In the genomic region with DNA sequence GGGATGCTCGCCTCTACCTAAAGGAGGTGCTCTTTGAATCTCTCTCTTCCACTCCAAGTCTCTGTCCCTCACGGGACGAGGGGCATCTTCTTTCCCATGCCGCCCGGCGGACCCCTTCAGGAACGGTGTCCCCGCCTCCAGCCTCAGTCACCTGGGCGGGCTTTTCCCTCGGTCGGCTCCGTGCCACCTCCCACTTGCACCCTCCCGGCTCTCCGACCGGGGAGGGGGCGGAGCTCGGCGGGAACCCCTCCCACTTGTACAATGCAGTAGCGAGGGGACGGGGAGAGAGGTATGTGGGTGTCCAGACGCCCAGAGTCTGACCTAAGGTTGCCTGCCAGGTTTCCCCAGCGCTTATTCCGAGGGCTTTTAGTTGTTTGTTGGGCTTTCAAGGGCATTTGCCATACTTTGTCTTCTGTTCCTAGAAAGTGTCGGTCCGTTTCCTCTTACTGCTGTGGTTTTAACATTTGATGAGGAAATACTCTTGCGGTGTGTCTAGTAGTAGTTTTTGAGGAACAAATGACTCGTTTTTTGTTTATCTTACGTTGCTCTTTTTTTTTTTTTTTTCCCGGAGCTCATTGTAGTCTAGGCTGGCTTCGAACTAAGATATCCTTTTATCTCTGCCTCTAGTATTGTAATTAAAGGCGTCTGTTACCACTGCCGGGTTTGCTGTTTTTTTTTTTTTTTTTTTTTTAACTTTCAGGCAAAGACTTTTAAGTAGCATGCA, we compare ENCODE assay signal across 7 mouse cellular contexts. TPM values are rescaled to one million over a fixed set of nuclear protein-coding genes. Genes with fewer than 3 reads are reported as not detected.
DNase-seq lines count a peak whose midpoint lies in the region; ATAC-seq and TF ChIP-seq lines count a peak whose summit lies in the region.

No protein-coding gene starts in this region.

- H3K9me3 ChIP-seq in intestine, postnatal 0 days (ENCODE audit: control insufficient read depth), result no peaks in the 10 kb centered on the region
- H3K9me3 ChIP-seq in limb, embryonic 11.5 days (ENCODE audit: control insufficient read depth, low read length), result no peaks in the 10 kb centered on the region
- no peaks in the 10 kb centered on the region for H3K9me3 ChIP-seq in midbrain, embryonic 14.5 days (ENCODE audit: control insufficient read depth, low read length)

- no peaks in the 10 kb centered on the region for H3K36me3 ChIP-seq in intestine, postnatal 0 days (ENCODE audit: control insufficient read depth, insufficient read depth)
- H3K36me3 ChIP-seq in limb, embryonic 11.5 days (ENCODE audit: control insufficient read depth, insufficient read depth, low read length), result no peaks in the 10 kb centered on the region
- H3K36me3 ChIP-seq in midbrain, embryonic 14.5 days (ENCODE audit: control insufficient read depth, insufficient read depth, low read length), result no peaks in the 10 kb centered on the region
- H3K36me3 ChIP-seq in spleen, adult 2 months (ENCODE audit: control insufficient read depth, insufficient read depth, low read length), result no peaks in the 10 kb centered on the region

- peak; percentile 81 for ATAC-seq in intestine, postnatal 0 days
- peak; percentile 85 for ATAC-seq in limb, embryonic 11.5 days (ENCODE audit: insufficient number of reproducible peaks, low FRiP score, low TSS enrichment, low read depth)
- peak; percentile 72 for ATAC-seq in midbrain, embryonic 14.5 days (ENCODE audit: low FRiP score, low TSS enrichment)

- no peak for TF ChIP-seq POLR2A in spleen, adult 2 months (IDR thresholded peaks at IDR 0.05; ENCODE audit: low read depth, low read length)

- H3K9ac ChIP-seq in intestine, postnatal 0 days (ENCODE audit: low read depth, low read length), result peak overlapping the region; percentile 90
- peak overlapping the region; percentile 87 for H3K9ac ChIP-seq in limb, embryonic 11.5 days (ENCODE audit: low read length)
- peak overlapping the region; percentile 71 for H3K9ac ChIP-seq in midbrain, embryonic 14.5 days (replicated peaks; ENCODE audit: low read length)

- H3K4me1 ChIP-seq in intestine, postnatal 0 days (replicated peaks; ENCODE audit: control insufficient read depth, insufficient read depth, low read length), result no peaks in the 10 kb centered on the region
- no peaks in the 10 kb centered on the region for H3K4me1 ChIP-seq in limb, embryonic 11.5 days (ENCODE audit: control insufficient read depth, insufficient read depth, low read length)
- 0 out of 2 replicates have a peak, but pooled peaks cover 3% of the 10 kb centered on the region for H3K4me1 ChIP-seq in midbrain, embryonic 14.5 days (ENCODE audit: control insufficient read depth, insufficient read depth, low read length)
- peaks cover 2% of the 10 kb centered on the region; the same call in 1 of the 2 replicates for H3K4me1 ChIP-seq in spleen, adult 2 months (ENCODE audit: control insufficient read depth, insufficient read depth, insufficient read length)

- WGBS in intestine, postnatal 0 days, result under 1% methylated on average over 29 of the region's 32 CpGs
- 2% methylated on average over 30 of the region's 32 CpGs for WGBS in limb, embryonic 11.5 days
- 3% methylated on average over 32 of the region's 32 CpGs for WGBS in midbrain, embryonic 14.5 days
- WGBS in spleen, adult 2 months, result 0% methylated on average over 31 of the region's 32 CpGs

- peak overlapping the region; percentile 95 for H3K27ac ChIP-seq in intestine, postnatal 0 days (ENCODE audit: low read depth, low read length)
- peak overlapping the region; percentile 87; the same call in 1 of the 2 replicates for H3K27ac ChIP-seq in limb, embryonic 11.5 days (replicated peaks; ENCODE audit: low read depth, low read length)
- H3K27ac ChIP-seq in midbrain, embryonic 14.5 days (replicated peaks; ENCODE audit: low read depth, low read length), result peak overlapping the region; percentile 91
- peak overlapping the region; percentile 87 for H3K27ac ChIP-seq in spleen, adult 2 months (ENCODE audit: insufficient read depth, low read length)

- H3K4me2 ChIP-seq in intestine, postnatal 0 days (replicated peaks; ENCODE audit: low read depth), result peak overlapping the region; percentile 75
- H3K4me2 ChIP-seq in limb, embryonic 11.5 days (ENCODE audit: low read depth, severe bottlenecking), result peak overlapping the region; percentile 61
- H3K4me2 ChIP-seq in midbrain, embryonic 14.5 days (ENCODE audit: low read length), result peak overlapping the region; percentile 91

- DNase-seq in adrenal gland, postnatal 10 days, result peak; percentile 95
- peak; percentile 88 for DNase-seq in embryo, embryonic 9.5 days (ENCODE audit: extremely low spot score)
- peak; percentile 34 for DNase-seq in gonadal fat pad, adult 2 months (ENCODE audit: low read depth)
- peak; percentile 91 for DNase-seq in limb, embryonic 11.5 days (ENCODE audit: low spot score)
- peak; percentile 82 for DNase-seq in midbrain, embryonic 14.5 days
- DNase-seq in spleen, adult 2 months (ENCODE audit: low read depth in 1 of 2, low spot score in 2 of 2), result peak; percentile 75 to 78

- no peaks in the 10 kb centered on the region for H3K27me3 ChIP-seq in intestine, postnatal 0 days (replicated peaks; ENCODE audit: control insufficient read depth, insufficient read depth, low read length)
- no peaks in the 10 kb centered on the region for H3K27me3 ChIP-seq in limb, embryonic 11.5 days (ENCODE audit: control insufficient read depth, insufficient read depth, low read length)
- no peaks in the 10 kb centered on the region for H3K27me3 ChIP-seq in midbrain, embryonic 14.5 days (ENCODE audit: control insufficient read depth, insufficient read depth, low read length)
- no peaks in the 10 kb centered on the region for H3K27me3 ChIP-seq in spleen, adult 2 months (ENCODE audit: control insufficient read depth, insufficient read depth, low read length)

- no peak; the same call in 1 of the 2 replicates for TF ChIP-seq CTCF in intestine, postnatal 0 days (IDR thresholded peaks at IDR 0.05; ENCODE audit: low read depth)
- no peak for TF ChIP-seq CTCF in spleen, adult 2 months (IDR thresholded peaks at IDR 0.05; ENCODE audit: extremely low read depth, insufficient read depth, insufficient read length, insufficient replicate concordance)

- H3K4me3 ChIP-seq in intestine, postnatal 0 days (ENCODE audit: low read depth, low read length), result peak overlapping the region; percentile 98
- H3K4me3 ChIP-seq in limb, embryonic 11.5 days (ENCODE audit: low read depth, low read length), result peak overlapping the region; percentile 85
- peak overlapping the region; percentile 84 for H3K4me3 ChIP-seq in midbrain, embryonic 14.5 days (replicated peaks; ENCODE audit: low read depth, low read length)
- H3K4me3 ChIP-seq in spleen, adult 2 months (ENCODE audit: extremely low read depth, insufficient read depth, insufficient read length), result peak overlapping the region; percentile 87

RNA-seq across cellular contexts. Expression of gene Dcaf1, which starts 0.9 kb away (rescaled TPM):
- 10 to 100 TPM; 23.9 to 29.2 TPM for total RNA-seq in adrenal gland, postnatal 10 days (2021)
- polyA plus RNA-seq in gonadal fat pad, adult 2 months (2012; rRNA removed), result 14.0 and 15.3 TPM in 2 replicates
- 4.8 and 5.2 TPM in 2 replicates for polyA plus RNA-seq in intestine, postnatal 0 days (2015; fragmentation: Nextera tagmentation; extraction: Ambion mirVana)
- polyA plus RNA-seq in limb, embryonic 11.5 days (2014; fragmentation: Nextera tagmentation; extraction: Ambion mirVana), result 32.9 and 33.6 TPM in 2 replicates
- polyA plus RNA-seq in midbrain, embryonic 14.5 days (2014; fragmentation: Nextera tagmentation; extraction: Ambion mirVana), result 17.1 and 22.3 TPM in 2 replicates
- 7.5 and 8.5 TPM in 2 replicates for polyA plus RNA-seq in spleen, adult 2 months (2012; rRNA removed)

RNA-seq across cellular contexts. Expression of gene Rad54l2, which starts 33.5 kb away (rescaled TPM):
- total RNA-seq in adrenal gland, postnatal 10 days (2021), result 10 to 100 TPM; 19.6 to 22.2 TPM
- polyA plus RNA-seq in gonadal fat pad, adult 2 months (2012; rRNA removed), result 23.7 and 24.8 TPM in 2 replicates
- polyA plus RNA-seq in intestine, postnatal 0 days (2015; fragmentation: Nextera tagmentation; extraction: Ambion mirVana), result 1.9 and 3.0 TPM in 2 replicates
- 7.5 and 7.7 TPM in 2 replicates for polyA plus RNA-seq in limb, embryonic 11.5 days (2014; fragmentation: Nextera tagmentation; extraction: Ambion mirVana)
- polyA plus RNA-seq in midbrain, embryonic 14.5 days (2014; fragmentation: Nextera tagmentation; extraction: Ambion mirVana), result 6.0 and 8.7 TPM in 2 replicates
- 22.9 and 30.5 TPM in 2 replicates for polyA plus RNA-seq in spleen, adult 2 months (2012; rRNA removed)

Comparison
In these comparisons a context has a peak if more than half of its experiments do, and no peak if none do; other contexts are left out.
1. Peak in every context shown above with its lines: DNase-seq, ATAC-seq, H3K4me3 ChIP-seq and H3K27ac ChIP-seq.
2. DNase-seq: peak in every context shown above with its lines; median percentile 95 in adrenal gland, postnatal 10 days; 91 in limb, embryonic 11.5 days; 88 in embryo, embryonic 9.5 days; 82 in midbrain, embryonic 14.5 days; 76 in spleen, adult 2 months; 34 in gonadal fat pad, adult 2 months.